Mouse (Mus musculus) embryonic fibroblast, embryonic 13.5 days (primary cell): Measurements from ENCODE around the gene Pttg1ip.

Experiments used
- CTCF ChIP-seq: IDR thresholded peaks from 2 replicates; pipeline ENCODE4 v1.5.1; 2011; ENCODE audit warnings: mild to moderate bottlenecking, control low read depth, low read length, moderate library complexity, borderline replicate concordance; ENCODE audit not compliant: insufficient read depth
- POLR2A ChIP-seq: IDR thresholded peaks from 2 replicates; pipeline ENCODE4 v1.6.1; 2011; ENCODE audit warnings: low read depth, mild to moderate bottlenecking, control low read depth, low read length, moderate library complexity

- TF ChIP-seq CTCF (no peak), POLR2A (no peak)
These were observed 28.2 kb upstream of the Pttg1ip start for GRCm38 (mm10) chr10:77553285-77553684.
